Mouse (Mus musculus): ENCODE results near the gene Ubl7.
"Not testable (repeated sequence)": the region's sequence is repeated elsewhere in the genome, so short reads cannot be mapped to it uniquely, and the experiment has no call there.

Ubl7 gene

GRCm38 (mm10) chr9:57910254-57911160, at the start of gene Ubl7:
Gene Ubl7, plus strand, starts transcription at chr9:57910979.
- DNase-seq (ENCODE audit: low read depth, low spot score): peak; percentile 93

GRCm38 (mm10) chr9:57861951-57862471, 48.8 kb upstream of the Ubl7 start:
- peak; percentile 61 for DNase-seq (ENCODE audit: low read depth, low spot score)

DNA sequence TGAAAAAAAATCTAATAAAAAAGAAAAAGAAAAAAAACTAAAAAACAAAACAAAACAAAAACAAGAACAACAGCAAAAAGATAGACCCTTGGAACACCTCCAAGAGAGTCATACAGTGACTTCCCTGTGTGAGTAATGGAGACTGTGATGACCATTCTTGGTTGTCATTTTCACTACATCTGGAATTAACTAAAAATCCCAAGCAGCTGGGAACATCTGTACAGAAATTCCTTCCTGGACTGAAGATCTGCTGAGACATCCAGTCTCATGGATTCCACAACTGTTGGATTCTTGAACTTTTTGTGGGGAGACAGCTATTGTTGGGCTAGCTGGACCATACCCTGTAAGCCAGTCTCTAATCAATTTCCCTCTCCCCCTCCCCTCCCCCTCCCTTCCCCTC, 46.4 kb upstream of the Ubl7 start:
- no peak for DNase-seq (ENCODE audit: low read depth, low spot score)

DNA sequence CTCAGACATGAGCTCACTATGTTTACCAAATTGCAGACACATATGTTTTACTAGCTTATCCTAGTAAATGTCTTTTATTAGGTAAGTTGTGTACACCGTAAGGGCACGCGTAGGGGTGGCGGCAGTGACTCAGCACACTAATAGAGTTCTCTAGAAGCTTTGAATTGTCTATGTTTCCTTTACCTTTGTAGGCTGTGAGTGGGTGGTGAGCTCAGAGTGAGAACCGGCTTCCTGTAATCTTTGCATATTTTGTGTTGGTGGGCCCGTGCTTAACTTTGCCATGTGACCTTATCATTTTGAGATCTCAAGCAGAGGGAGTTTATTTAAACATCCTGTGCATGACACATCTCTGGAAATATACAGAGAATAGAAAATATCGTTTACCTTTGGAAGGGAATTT, 44.2 kb upstream of the Ubl7 start:
- no peak for DNase-seq (ENCODE audit: low read depth, low spot score)

- no peak for DNase-seq (ENCODE audit: low read depth, low spot score)
These were observed 43.5 kb upstream of the Ubl7 start for GRCm38 (mm10) chr9:57867236-57867635.

DNA sequence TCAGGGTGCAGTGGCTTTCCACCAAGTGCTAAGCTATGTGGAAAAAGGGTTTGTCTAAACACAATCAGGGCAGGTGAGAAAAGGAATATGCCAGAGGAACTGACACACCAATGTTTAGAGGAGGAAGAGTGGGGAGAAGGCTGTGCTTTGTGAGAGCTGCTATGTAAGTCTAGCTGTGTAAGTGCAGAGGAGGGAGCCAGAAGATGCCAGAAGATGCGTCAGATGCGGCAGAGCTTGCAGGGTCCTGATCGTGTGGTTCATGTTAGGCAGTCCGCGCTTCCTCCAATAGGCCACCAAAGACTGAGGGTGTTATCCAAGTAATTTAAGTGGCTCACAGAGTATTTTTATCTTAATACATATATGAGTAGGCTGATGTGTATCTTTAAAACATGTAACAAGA, 42.9 kb upstream of the Ubl7 start:
- DNase-seq (ENCODE audit: low read depth, low spot score): no peak

DNA sequence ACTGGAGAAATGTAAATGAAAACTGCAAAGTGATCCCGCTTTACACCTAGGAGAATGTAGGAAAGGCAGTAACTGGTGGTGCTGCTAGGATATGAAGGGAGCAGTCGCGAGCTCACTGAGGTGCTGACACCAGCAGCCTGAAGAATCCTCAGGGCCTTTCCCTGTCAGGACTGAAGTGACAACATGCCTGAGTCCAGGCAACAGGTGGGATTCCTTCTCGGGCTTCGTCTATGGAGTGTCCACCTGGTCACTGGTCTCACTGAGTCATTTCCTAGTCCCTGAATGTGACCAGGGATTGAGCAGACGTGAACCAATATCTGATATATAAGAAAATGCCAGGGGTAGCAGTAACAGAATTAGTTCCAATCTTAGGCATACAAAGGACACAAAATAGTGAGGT, 42.0 kb upstream of the Ubl7 start:
- DNase-seq (ENCODE audit: low read depth, low spot score): no peak

DNA sequence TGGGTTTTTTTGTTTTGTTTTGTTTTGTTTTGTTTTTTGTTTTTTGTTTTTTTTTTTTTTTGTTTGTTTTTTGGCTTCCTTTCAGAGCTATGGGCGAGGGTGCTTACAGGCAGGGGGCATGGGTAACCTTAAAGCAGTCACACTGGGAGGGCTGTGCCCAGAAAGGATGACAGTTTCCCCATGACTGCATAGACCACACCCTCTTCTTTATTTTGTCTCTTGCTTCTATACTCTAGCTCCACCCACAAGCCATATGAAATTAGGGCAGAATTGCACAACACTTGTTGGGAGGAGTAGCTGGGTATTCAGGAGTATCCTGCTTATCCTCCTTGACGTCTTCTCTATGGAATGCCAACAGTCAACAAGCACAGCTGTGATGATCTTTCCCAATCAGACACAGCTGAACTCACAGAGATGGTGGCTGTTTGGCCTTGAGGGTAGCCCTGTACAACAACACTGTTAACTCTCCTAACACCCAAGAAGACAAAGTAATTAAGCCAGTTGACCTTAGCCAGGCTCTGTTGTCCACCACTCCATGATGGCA, 40.4 kb upstream of the Ubl7 start:
- no peak for DNase-seq (ENCODE audit: low read depth, low spot score)

DNA sequence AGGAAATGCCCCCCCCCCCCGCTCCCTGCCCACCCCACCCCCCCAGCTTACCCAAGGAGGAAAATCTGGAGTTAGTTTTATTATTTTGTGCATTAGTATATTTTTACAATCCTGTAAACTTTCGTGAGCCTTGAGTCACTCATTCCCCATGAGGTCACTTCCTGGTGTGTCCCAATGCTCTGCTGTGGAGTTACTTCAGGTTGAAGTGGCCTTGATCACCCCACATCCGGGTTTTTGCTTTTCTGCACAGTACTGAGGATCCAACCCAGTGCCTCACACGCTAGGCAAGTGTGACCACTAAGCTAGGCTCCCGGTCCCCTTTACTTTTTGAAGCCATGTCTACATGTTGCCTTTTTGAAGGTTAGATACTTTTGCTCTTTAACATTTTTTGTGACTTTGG, 36.6 kb upstream of the Ubl7 start:
- no peak for DNase-seq (ENCODE audit: low read depth, low spot score)

- DNase-seq (ENCODE audit: low read depth, low spot score): no peak
These were observed 35.8 kb upstream of the Ubl7 start for GRCm38 (mm10) chr9:57874994-57875393.

GRCm38 (mm10) chr9:57879213-57879612, 31.6 kb upstream of the Ubl7 start:
- no peak for DNase-seq (ENCODE audit: low read depth, low spot score)

GRCm38 (mm10) chr9:57880278-57880677, 30.5 kb upstream of the Ubl7 start:
- DNase-seq (ENCODE audit: low read depth, low spot score): no peak

GRCm38 (mm10) chr9:57881781-57882180, 29.0 kb upstream of the Ubl7 start:
- DNase-seq (ENCODE audit: low read depth, low spot score): not testable (repeated sequence)

DNA sequence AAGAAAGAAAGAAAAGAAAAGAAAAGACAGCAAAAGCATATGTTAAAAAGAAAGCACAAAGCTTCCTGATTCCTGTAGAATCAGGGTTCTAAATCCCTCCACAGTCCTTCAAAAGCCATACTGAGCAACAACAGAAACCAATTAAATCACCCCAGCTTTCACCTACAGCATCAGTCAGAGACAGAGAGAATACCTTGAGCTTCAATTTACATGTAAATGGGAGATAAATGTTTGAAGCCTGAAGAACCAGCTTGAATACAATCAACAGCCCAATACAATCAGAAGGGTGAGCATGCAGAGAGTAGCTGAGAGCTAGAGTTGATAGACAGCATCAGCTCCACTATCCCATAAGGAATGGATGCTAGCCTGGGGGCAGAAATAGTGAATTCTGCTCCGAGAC, 27.4 kb upstream of the Ubl7 start:
- no peak for DNase-seq (ENCODE audit: low read depth, low spot score)

GRCm38 (mm10) chr9:57888119-57888518, 22.7 kb upstream of the Ubl7 start:
- DNase-seq (ENCODE audit: low read depth, low spot score): no peak

DNA sequence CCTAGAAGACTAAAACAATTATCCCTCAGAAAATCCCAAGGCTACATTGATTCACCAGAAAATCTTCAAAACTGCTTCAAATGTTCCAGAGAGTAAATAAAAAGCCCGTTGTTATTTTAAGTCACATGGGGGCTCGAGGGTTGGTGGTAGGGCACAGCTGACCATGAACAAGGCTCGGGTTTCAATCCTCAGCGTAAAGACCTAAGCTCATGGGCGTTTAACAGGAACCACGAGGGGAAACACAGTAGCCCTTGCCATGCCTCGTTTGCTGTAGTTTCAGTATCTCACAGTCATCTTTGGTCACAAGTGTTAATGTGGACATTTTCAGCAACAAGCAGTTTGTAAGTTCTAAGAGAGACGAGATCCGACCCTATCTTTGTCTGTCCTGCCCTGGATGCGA, 10.3 kb upstream of the Ubl7 start:
- DNase-seq (ENCODE audit: low read depth, low spot score): peak; percentile 21

GRCm38 (mm10) chr9:57901197-57901596, 9.6 kb upstream of the Ubl7 start:
- DNase-seq (ENCODE audit: low read depth, low spot score): no peak

- DNase-seq (ENCODE audit: low read depth, low spot score): no peak
These were observed 9.2 kb upstream of the Ubl7 start for GRCm38 (mm10) chr9:57901601-57902000.

DNA sequence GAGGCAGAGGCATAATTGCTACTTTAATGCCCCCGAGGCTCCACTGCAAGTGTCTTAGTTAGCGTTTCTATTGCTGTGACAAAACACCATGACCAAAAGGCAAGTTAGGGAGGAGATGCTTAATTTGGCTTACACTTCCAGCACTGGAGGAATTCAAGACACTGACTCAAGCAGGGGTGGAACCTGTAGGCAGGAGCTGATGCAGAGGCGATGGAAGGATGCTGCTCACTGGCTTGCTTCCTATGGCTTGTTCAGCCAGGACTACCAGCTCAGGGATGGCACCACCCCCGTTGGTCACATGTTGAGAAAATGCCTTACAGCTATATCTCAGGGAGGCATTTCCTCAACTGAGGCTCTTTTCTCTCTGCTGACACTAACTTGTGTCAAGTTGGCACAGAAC, 8.6 kb upstream of the Ubl7 start:
- no peak for DNase-seq (ENCODE audit: low read depth, low spot score)

DNA sequence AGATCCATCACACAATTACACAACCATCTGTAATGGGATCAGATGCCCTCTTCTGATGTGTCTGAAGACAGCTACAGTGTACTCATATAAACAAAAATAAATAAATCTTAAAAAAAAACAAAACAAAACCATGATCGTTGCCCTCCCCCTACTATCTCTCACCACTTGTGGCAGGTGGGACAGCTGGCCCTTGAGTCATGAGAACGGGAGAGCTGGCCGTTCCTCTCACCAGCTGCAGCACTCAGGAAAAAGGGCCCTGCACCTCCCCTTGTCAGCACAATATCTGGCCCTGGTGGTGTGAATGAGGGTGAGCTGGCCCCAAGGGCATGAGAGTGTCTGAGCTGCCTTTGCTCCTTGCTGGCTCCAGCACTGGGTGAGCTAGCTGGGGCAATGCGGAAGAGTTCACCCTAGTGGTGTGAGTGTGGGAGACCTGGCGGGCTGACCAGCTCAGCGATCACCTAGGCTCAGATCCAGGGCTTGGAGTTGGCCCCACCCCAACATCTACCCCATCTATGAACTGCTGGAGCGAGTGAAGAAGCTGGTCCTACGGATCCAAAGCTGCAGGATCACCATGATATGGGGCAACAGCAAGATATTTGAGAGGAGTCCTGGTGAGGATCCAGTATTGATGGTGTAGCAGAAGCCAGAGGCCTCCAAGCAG, 7.1 kb upstream of the Ubl7 start:
- DNase-seq (ENCODE audit: low read depth, low spot score): no peak

DNA sequence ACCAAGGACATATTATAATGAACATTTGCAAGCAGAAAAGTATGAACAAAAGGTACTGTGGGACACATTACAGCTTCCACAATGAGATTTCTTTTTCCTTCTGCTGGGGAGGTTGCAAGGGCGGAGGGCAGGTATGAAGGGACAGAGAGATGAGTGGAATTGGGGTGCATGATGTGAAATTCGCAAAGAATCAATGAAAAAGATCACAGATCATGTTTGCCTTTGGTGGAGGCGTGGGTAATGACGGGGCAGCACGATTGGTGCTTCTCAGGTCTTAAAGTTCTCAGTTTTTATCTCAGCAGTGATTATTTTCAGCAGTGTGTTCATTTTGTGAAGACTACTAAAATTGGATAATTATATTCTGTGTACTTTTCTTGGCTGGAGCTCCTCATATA, 6.5 kb upstream of the Ubl7 start:
- no peak for DNase-seq (ENCODE audit: low read depth, low spot score)

DNA sequence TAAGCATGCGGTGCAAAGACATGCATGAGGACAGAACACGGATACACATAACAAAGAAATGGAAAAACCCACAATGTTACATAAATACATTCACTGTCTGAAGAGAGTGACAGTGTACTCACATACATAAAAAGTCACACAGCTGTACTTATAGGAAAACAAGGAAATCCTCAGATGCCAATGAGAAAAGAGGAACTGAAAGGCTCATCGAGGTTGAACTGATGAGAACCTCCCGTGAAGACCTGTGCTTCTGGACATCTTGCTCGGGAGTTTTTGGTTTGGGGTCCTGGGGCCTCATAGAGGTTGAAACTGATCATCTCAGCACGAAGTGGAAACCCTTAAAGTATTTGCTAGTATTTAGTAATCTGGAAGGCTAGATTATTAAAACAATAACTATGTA, 3.6 kb upstream of the Ubl7 start:
- DNase-seq (ENCODE audit: low read depth, low spot score): no peak

DNA sequence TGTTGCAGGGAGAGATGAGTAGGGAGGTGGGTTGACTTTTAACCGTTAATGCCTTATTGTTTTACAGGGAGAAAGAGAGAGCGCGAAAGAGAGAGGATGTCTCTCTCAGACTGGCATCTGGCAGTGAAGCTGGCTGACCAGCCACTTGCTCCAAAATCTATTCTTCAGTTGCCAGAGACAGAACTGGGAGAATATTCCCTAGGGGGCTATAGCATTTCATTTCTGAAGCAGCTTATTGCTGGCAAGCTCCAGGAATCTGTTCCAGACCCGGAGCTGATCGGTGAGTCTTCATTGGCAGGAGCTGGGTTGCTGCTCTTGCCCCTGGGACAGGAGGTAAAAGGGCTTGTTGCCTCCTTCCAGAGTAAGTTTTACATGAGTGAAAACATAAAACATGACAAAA, 1.8 kb downstream of the Ubl7 start:
- DNase-seq (ENCODE audit: low read depth, low spot score): no peak

Measured in mesoderm, embryonic 11.5 days (tissue).